ENCODE assay signal across 8 mouse cellular contexts in genomic region chr3:27782056-27782765, GRCm38 (mm10).
DNase-seq lines count a peak whose midpoint lies in the region; ATAC-seq and TF ChIP-seq lines count a peak whose summit lies in the region.

No protein-coding gene starts in this region.

- peak; percentile 39 for DNase-seq in ovary, postnatal 36 days (ENCODE audit: low spot score)
- no peak for DNase-seq in ovary, postnatal 14 days (ENCODE audit: low spot score)
- DNase-seq in limb, embryonic 10.5 days (ENCODE audit: low spot score), result peak; percentile 42
- DNase-seq in right cerebral cortex, postnatal 36 days (ENCODE audit: low spot score in 2 of 2), result peak; percentile 22 to 29
- no peak for DNase-seq in ovary, postnatal 10 days (ENCODE audit: low spot score)
- DNase-seq in liver, postnatal 0 days, result no peak

- no peaks in the 10 kb centered on the region; the same call in 1 of the 2 replicates for H3K27me3 ChIP-seq in limb, embryonic 10.5 days (ENCODE audit: low read depth, poor library complexity, severe bottlenecking)
- H3K27me3 ChIP-seq in liver, postnatal 0 days (ENCODE audit: insufficient read depth, low read length), result no peaks in the 10 kb centered on the region

- peak; percentile 98 for ATAC-seq in frontal cortex, adult (ENCODE audit: low TSS enrichment)
- ATAC-seq in granulocyte monocyte progenitor cell, adult 5-6 weeks (replicated peaks; ENCODE audit: poor library complexity, severe bottlenecking), result no peak
- no peak for ATAC-seq in liver, postnatal 0 days

- no peaks in the 10 kb centered on the region for H3K9me3 ChIP-seq in limb, embryonic 10.5 days (replicated peaks)
- no peaks in the 10 kb centered on the region for H3K9me3 ChIP-seq in liver, postnatal 0 days (ENCODE audit: low read length)

- H3K4me1 ChIP-seq in limb, embryonic 10.5 days, result peaks cover 16% of the 10 kb centered on the region; the same call in 1 of the 2 replicates
- H3K4me1 ChIP-seq in liver, postnatal 0 days (ENCODE audit: insufficient read depth), result no peaks in the 10 kb centered on the region; the same call in 1 of the 2 replicates

- no peak overlapping the region for H3K4me3 ChIP-seq in limb, embryonic 10.5 days
- no peak overlapping the region for H3K4me3 ChIP-seq in liver, postnatal 0 days (ENCODE audit: low read depth, low read length)

- WGBS in limb, embryonic 10.5 days, result 38% methylated on average over 19 of the region's 19 CpGs
- WGBS in liver, postnatal 0 days (ENCODE audit: insufficient replicate concordance), result 57% methylated on average over 19 of the region's 19 CpGs

- H3K27ac ChIP-seq in limb, embryonic 10.5 days, result peak overlapping the region; percentile 82
- no peak overlapping the region for H3K27ac ChIP-seq in liver, postnatal 0 days (ENCODE audit: low read depth)

- no peak overlapping the region for H3K4me2 ChIP-seq in liver, postnatal 0 days (ENCODE audit: low read depth, low read length)

- H3K36me3 ChIP-seq in limb, embryonic 10.5 days, result no peaks in the 10 kb centered on the region
- no peaks in the 10 kb centered on the region for H3K36me3 ChIP-seq in liver, postnatal 0 days (replicated peaks; ENCODE audit: insufficient read depth, low read length)

- no peak for TF ChIP-seq CTCF in liver, postnatal 0 days (IDR thresholded peaks at IDR 0.05; ENCODE audit: low read depth)

- no peak overlapping the region for H3K9ac ChIP-seq in liver, postnatal 0 days (replicated peaks)

- no peak for TF ChIP-seq EP300 in liver, postnatal 0 days (IDR thresholded peaks at IDR 0.05; ENCODE audit: low read depth)

Comparison
In these comparisons a context has a peak if more than half of its experiments do, and no peak if none do; other contexts are left out.
1. DNase-seq: peak in ovary, postnatal 36 days (single experiment), limb, embryonic 10.5 days (single experiment) and right cerebral cortex, postnatal 36 days (2 of 2); none in ovary, postnatal 14 days (single experiment), ovary, postnatal 10 days (single experiment) and liver, postnatal 0 days (single experiment).